Mouse (Mus musculus) adrenal gland, adult (tissue): ENCODE results near the gene Zfp750.

Source experiments
- DNase-seq, 2 experiments: peaks; one replicate each; pipeline ENCODE4 v3.0.0; 2022 to 2023; ENCODE audit warnings: low spot score in 1 of 2; ENCODE audit not compliant: inconsistent age in 2 of 2

Zfp750 gene

GRCm38 (mm10) chr11:121543287-121543856 lies 24.2 kb upstream of the Zfp750 start:
- DNase-seq, result peak; percentile 80 to 91

GRCm38 (mm10) chr11:121542471-121542870 lies 23.3 kb upstream of the Zfp750 start:
- DNase-seq, result peak; percentile 51 to 92

- peak in 1 of 2 experiments; percentile 56 for DNase-seq
Observed at GRCm38 (mm10) chr11:121536528-121536927, 17.4 kb upstream of the Zfp750 start.

GRCm38 (mm10) chr11:121529747-121530146 lies 10.6 kb upstream of the Zfp750 start:
- DNase-seq, result no peak

- no peak for DNase-seq
Observed at GRCm38 (mm10) chr11:121524191-121524590, 5.1 kb upstream of the Zfp750 start.

GRCm38 (mm10) chr11:121522156-121522762 lies 3.1 kb upstream of the Zfp750 start:
- no peak for DNase-seq

- DNase-seq, result no peak
Observed at GRCm38 (mm10) chr11:121520761-121521160, 1.6 kb upstream of the Zfp750 start.

- no peak for DNase-seq
Observed at GRCm38 (mm10) chr11:121519703-121520102, 570 bp upstream of the Zfp750 start.

GRCm38 (mm10) chr11:121517687-121518465 lies 1.3 kb downstream of the Zfp750 start:
- DNase-seq, result peak in 1 of 2 experiments; percentile 76

- no peak for DNase-seq
Observed at GRCm38 (mm10) chr11:121516906-121517305, 2.2 kb downstream of the Zfp750 start.

- no peak for DNase-seq
Observed at GRCm38 (mm10) chr11:121515996-121516395, 3.1 kb downstream of the Zfp750 start.

GRCm38 (mm10) chr11:121512896-121513572 lies 6.1 kb downstream of the Zfp750 start:
- no peak for DNase-seq

- no peak for DNase-seq
Observed at GRCm38 (mm10) chr11:121510512-121511246, 8.5 kb downstream of the Zfp750 start.

- DNase-seq, result no peak
Observed at GRCm38 (mm10) chr11:121508478-121508877, 10.7 kb downstream of the Zfp750 start.

GRCm38 (mm10) chr11:121502000-121502860 lies 16.9 kb downstream of the Zfp750 start:
- DNase-seq, result no peak

- DNase-seq, result no peak
Observed at GRCm38 (mm10) chr11:121501525-121501924, 17.6 kb downstream of the Zfp750 start.

- no peak for DNase-seq
Observed at GRCm38 (mm10) chr11:121500595-121500994, 18.5 kb downstream of the Zfp750 start.

GRCm38 (mm10) chr11:121490651-121491050 lies 28.5 kb downstream of the Zfp750 start:
- DNase-seq, result no peak

- no peak for DNase-seq
Observed at GRCm38 (mm10) chr11:121485882-121486281, 33.3 kb downstream of the Zfp750 start.

- no peak for DNase-seq
Observed at GRCm38 (mm10) chr11:121481129-121481528, 38.0 kb downstream of the Zfp750 start.
